Mouse (Mus musculus) limb, embryonic 12.5 days (tissue): ENCODE measurements around the gene Zfp526. TPM values are rescaled to one million over a fixed set of nuclear protein-coding genes. Genes with fewer than 3 reads are reported as not detected.

ENCODE experiments used
- microRNA-seq: library from miRNA; unstranded; fragments of <30 nt; microRNA quantifications from one replicate; pipeline ENCODE4, GENCODE M21; 2017
- polyA plus RNA-seq: library from polyadenylated mRNA; unstranded; fragments of >200 nt; fragmentation: Nextera tagmentation; extraction: Ambion mirVana; gene quantifications from 2 replicates; pipeline ENCODE4 v1.2.1, GENCODE M21; 2016

Zfp526 gene
- polyA plus RNA-seq, 1 experiment from 2014 or later = 3.4 TPM

Small RNA genes lying within 50 kb of the gene (microRNA-seq; reads per million reads assigned to microRNA genes)
- not detected for gene Mir7048

Other genes starting within 250 kb of the Zfp526 start
- gene Rabac1, start 248.7 kb upstream of the Zfp526 start, polyA plus RNA-seq = 88.0 and 91.1 TPM in 2 replicates
- gene Atp1a3, start 215.5 kb upstream of the Zfp526 start, polyA plus RNA-seq = 0.38 and 0.59 TPM in 2 replicates
- 12.4 and 15.0 TPM in 2 replicates for gene Grik5, start 149.1 kb upstream of the Zfp526 start, polyA plus RNA-seq
- gene Zfp574, start 148.9 kb upstream of the Zfp526 start, polyA plus RNA-seq = 39.5 and 40.9 TPM in 2 replicates
- gene Pou2f2, start 41.7 kb upstream of the Zfp526 start, polyA plus RNA-seq = 2.7 and 2.9 TPM in 2 replicates
- gene Dedd2, start 810 bp upstream of the Zfp526 start, polyA plus RNA-seq = 12.2 and 13.6 TPM in 2 replicates
- 16.9 and 19.4 TPM in 2 replicates for gene Gsk3a, start 16.4 kb downstream of the Zfp526 start, polyA plus RNA-seq
- 22.3 and 24.3 TPM in 2 replicates for gene Erf, start 29.3 kb downstream of the Zfp526 start, polyA plus RNA-seq
- gene Cic, start 46.3 kb downstream of the Zfp526 start, polyA plus RNA-seq = 34.9 and 38.7 TPM in 2 replicates
- 288 and 295 TPM in 2 replicates for gene Pafah1b3, start 76.6 kb downstream of the Zfp526 start, polyA plus RNA-seq
- 0.66 and 0.86 TPM in 2 replicates for gene Prr19, start 80.0 kb downstream of the Zfp526 start, polyA plus RNA-seq
- 1.1 and 1.3 TPM in 2 replicates for gene Tmem145, start 84.7 kb downstream of the Zfp526 start, polyA plus RNA-seq
- gene Megf8, start 95.7 kb downstream of the Zfp526 start, polyA plus RNA-seq = 21.6 and 21.7 TPM in 2 replicates
- not detected in 2 replicates for gene Cnfn, start 148.3 kb downstream of the Zfp526 start, polyA plus RNA-seq
- 11.9 and 12.1 TPM in 2 replicates for gene Lipe, start 177.3 kb downstream of the Zfp526 start, polyA plus RNA-seq
- 0.29 and 0.58 TPM in 2 replicates for gene Cxcl17, start 191.5 kb downstream of the Zfp526 start, polyA plus RNA-seq